Mouse (Mus musculus) spleen, embryonic (tissue): Measurements from ENCODE around the gene Bdh1.

Experiments
- CTCF ChIA-PET: fragments of 350-600 bp; sonication (Branson Sonifier 250); formaldehyde crosslinking; loops from one replicate; lab custom pipeline; 2022; lab: Charles Lee

Gene Bdh1

GRCm38 (mm10) chr16:31500969-31501750, 79.1 kb downstream of the Bdh1 start:
- CTCF ChIA-PET = no interaction called here

DNA sequence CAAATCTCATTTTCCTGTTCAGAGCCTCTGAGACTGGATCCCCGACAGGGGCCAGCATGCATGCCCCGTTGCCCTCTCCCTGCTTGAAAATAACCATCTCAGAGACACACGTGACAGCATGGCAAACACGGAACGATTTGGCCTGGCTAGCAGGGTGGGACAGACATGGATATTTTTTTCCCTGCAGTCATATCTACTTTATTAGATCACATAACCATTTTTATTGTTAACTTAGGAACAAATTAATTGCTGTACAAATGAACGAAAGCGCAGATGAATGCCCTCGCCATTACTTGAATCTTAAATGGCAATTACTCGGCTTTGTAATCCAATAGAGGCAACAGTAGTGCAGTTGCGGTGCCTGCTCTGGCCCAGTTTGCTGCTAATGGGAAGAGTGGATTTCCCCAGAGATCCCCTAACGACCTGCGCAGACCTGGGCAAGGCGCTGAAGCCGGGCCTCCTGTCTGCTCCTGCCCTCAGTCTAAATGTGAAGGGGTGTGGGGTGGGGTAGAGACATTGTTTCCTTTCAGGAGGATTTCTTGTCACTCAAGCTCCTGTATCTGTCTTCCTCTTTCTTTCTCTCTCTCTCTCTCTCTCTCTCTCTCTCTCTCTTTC, 79.8 kb downstream of the Bdh1 start:
- CTCF ChIA-PET = no interaction called here

DNA sequence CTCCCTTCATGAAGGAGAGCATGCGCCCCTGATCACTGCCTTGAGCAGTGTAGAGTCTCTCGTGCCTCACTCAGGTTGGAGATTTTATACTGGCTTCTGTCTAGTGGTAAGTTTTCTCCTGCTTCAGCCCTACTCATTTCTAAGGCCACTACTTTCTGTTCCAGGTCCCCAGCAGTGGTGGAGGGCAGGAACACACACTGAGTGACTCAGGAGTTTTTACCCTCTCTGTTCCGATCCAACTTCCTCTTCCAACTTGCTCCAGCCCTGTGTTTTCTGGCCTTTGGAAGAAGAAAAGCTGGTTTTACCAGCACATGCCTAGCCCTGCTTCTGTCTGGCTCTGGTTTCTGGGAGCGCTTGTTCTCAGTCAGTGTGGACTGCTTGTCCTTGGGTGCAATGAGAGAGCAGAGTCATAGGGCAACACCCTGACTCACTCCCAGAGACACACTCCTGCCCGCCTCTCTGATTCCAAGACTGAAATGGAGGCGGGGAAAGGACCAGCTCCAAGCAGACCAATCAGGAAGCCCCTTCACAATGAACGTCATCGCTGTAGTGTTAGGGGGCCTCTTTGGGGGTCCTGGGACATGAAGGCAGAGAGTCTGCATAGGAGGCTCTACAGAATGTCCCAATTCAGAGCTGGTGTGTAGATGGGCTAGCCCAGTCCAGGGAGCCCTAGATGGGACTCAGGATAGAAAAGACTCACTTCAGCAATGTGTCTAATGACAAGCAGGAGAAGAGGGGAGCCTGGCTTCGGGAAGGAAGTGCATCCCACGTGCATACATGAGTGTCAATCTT, 84.8 kb downstream of the Bdh1 start:
- CTCF ChIA-PET = interaction anchor here (0.6 kb wide), 1 partner anchor 82 kb away, joined by 3 read pairs; no protein-coding TSS in a partner anchor

- CTCF ChIA-PET = interaction anchor here (0.6 kb wide), 1 partner anchor 83 kb away, joined by 3 read pairs; no protein-coding TSS in a partner anchor
Observed at GRCm38 (mm10) chr16:31507457-31507755, 85.3 kb downstream of the Bdh1 start.

- CTCF ChIA-PET = interaction anchor here (0.6 kb wide), 1 partner anchor 83 kb away, joined by 3 read pairs; no protein-coding TSS in a partner anchor
Observed at GRCm38 (mm10) chr16:31507794-31508526, 85.9 kb downstream of the Bdh1 start.
